Mouse (Mus musculus) C2C12 (cell line): ENCODE measurements around the gene Ranbp1.
"Not testable (repeated sequence)": the region's sequence is repeated elsewhere in the genome, so short reads cannot be mapped to it uniquely, and the experiment has no call there.

Experiments used
- CTCF ChIP-seq: IDR thresholded peaks from one replicate; pipeline ENCODE4 v1.5.1; 2011; ENCODE audit not compliant: control insufficient read depth, insufficient read depth, insufficient read length
- MYOG ChIP-seq: IDR thresholded peaks from one replicate; pipeline ENCODE4 v1.6.1; 2011; ENCODE audit not compliant: control insufficient read depth, insufficient read length; ENCODE audit errors: extremely low read depth

DNA sequence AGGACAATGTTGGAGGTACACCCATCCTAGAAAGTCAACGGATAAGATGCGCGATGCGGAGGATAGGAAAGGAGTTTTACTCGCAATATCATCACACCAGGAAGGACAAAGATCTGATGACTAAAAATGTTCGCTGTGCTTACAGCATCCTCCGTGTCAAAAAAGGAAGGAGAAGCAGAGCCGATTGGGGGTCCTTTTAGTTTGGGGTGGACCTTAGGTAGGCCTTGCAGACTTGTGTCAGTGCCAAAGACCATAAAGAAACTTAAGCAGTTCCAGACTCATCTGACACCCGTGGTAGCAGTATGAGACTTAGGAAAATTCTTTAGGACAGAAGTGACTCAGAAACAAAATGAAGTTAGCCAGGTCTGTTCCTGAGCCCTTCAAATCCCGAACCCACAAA lies 41.1 kb upstream of the Ranbp1 start:
- not testable (repeated sequence) for TF ChIP-seq CTCF, MYOG
